Mouse (Mus musculus) heart, embryonic 12.5 days (tissue): ENCODE results near the gene Olfr862. TPM values are rescaled to one million over a fixed set of nuclear protein-coding genes. Genes with fewer than 3 reads are reported as not detected.

Experiments used
- ATAC-seq: fragments of 200-750 bp; cut with Nextera tagmentation; 2 replicates; pipeline ENCODE4 v1.8.0; 2017; ENCODE audit warnings: moderate TSS enrichment, moderate library complexity; ENCODE audit not compliant: insufficient number of reproducible peaks, low FRiP score
- H3K27ac ChIP-seq: fragments of 300-500 bp; sonication (generic); 2 replicates; pipeline ENCODE4 v1.5.1; 2016; ENCODE audit warnings: mild to moderate bottlenecking, moderate library complexity; ENCODE audit not compliant: poor library complexity, severe bottlenecking
- H3K27me3 ChIP-seq: fragments of 300-500 bp; sonication (generic); replicated peaks from 2 replicates; pipeline ENCODE4 v1.6.1; 2016; ENCODE audit warnings: mild to moderate bottlenecking, moderate library complexity
- H3K36me3 ChIP-seq: fragments of 300-500 bp; sonication (generic); 2 replicates; pipeline ENCODE4 v1.6.1; 2016; ENCODE audit warnings: mild to moderate bottlenecking, moderate library complexity
- H3K4me1 ChIP-seq: fragments of 300-500 bp; sonication (generic); replicated peaks from 2 replicates; pipeline ENCODE4 v1.6.1; 2016; ENCODE audit warnings: mild to moderate bottlenecking
- H3K4me2 ChIP-seq: fragments of 300-500 bp; sonication (generic); 2 replicates; pipeline ENCODE4 v1.6.1; 2016; ENCODE audit warnings: mild to moderate bottlenecking, moderate library complexity
- H3K4me3 ChIP-seq: fragments of 300-500 bp; sonication (generic); 2 replicates; pipeline ENCODE4 v1.5.1; 2016; ENCODE audit warnings: mild to moderate bottlenecking
- H3K9ac ChIP-seq: fragments of 300-500 bp; sonication (generic); 2 replicates; pipeline ENCODE4 v1.6.1; 2016; ENCODE audit warnings: mild to moderate bottlenecking, moderate library complexity
- H3K9me3 ChIP-seq: fragments of 300-500 bp; sonication (generic); replicated peaks from 2 replicates; pipeline ENCODE4 v1.6.1; 2016; ENCODE audit warnings: mild to moderate bottlenecking, moderate library complexity
- WGBS: fragments of 180-500 bp; shearing (Covaris S2); methylation state at CpG from one replicate; pipeline ENCODE4 v1.1.7; 2016; 5-methylcytosine and 5-hydroxymethylcytosine counted together
- polyA plus RNA-seq: library from polyadenylated mRNA; unstranded; fragments of >200 nt; fragmentation: Nextera tagmentation; extraction: Ambion mirVana; gene quantifications from 2 replicates; pipeline ENCODE4 v1.2.1, GENCODE M21; 2016

The Olfr862 gene
- not detected in 2 replicates for polyA plus RNA-seq

- Histone ChIP-seq H3K4me2 (no peak within 1 kb of the TSS), H3K9ac (no peak within 1 kb of the TSS), H3K9me3 (peaks cover 14% of the 10 kb centered on the region; the same call in 1 of the 2 replicates), H3K4me1 (no peaks in the 10 kb centered on the region), H3K27ac (no peak within 1 kb of the TSS), H3K4me3 (no peak within 1 kb of the TSS), H3K36me3 (no peaks in the 10 kb centered on the region), H3K27me3 (no peaks in the 10 kb centered on the region)
- ATAC-seq: no peak
Measured at GRCm38 (mm10) chr9:19887904-19888303, at the start of gene Olfr862. Gene Olfr862 (minus strand): TSS chr9:19888004.

GRCm38 (mm10) chr9:19916565-19916964, 28.8 kb upstream of the Olfr862 start, which contains the start of gene Olfr77:
Gene Olfr77 (plus strand): TSS chr9:19916865.
- WGBS: 76% methylated on average over 2 of the region's 2 CpGs
- no peaks in the 10 kb centered on the region for H3K27me3 ChIP-seq
- H3K36me3 ChIP-seq: no peaks in the 10 kb centered on the region
- H3K27ac ChIP-seq: no peak within 1 kb of the TSS
- H3K9me3 ChIP-seq: 0 out of 2 replicates have a peak, but pooled peaks cover 6% of the 10 kb centered on the region
- H3K9ac ChIP-seq: no peak within 1 kb of the TSS
- no peak within 1 kb of the TSS for H3K4me2 ChIP-seq
- no peak for ATAC-seq
- no peaks in the 10 kb centered on the region for H3K4me1 ChIP-seq
- H3K4me3 ChIP-seq: no peak within 1 kb of the TSS

- no peak for ATAC-seq
- H3K4me3 ChIP-seq: no peak overlapping the region
- 47% methylated on average over 4 of the region's 4 CpGs for WGBS
- no peak overlapping the region for H3K4me2 ChIP-seq
- H3K9me3 ChIP-seq: 0 out of 2 replicates have a peak, but pooled peaks cover 9% of the 10 kb centered on the region
- H3K36me3 ChIP-seq: no peaks in the 10 kb centered on the region
- no peaks in the 10 kb centered on the region for H3K4me1 ChIP-seq
- H3K27ac ChIP-seq: no peak overlapping the region
- H3K27me3 ChIP-seq: no peaks in the 10 kb centered on the region
- no peak overlapping the region for H3K9ac ChIP-seq
Measured at GRCm38 (mm10) chr9:19911170-19911569, 23.4 kb upstream of the Olfr862 start.

GRCm38 (mm10) chr9:19849647-19850046, 38.2 kb downstream of the Olfr862 start, which contains the start of gene Olfr860:
Gene Olfr860 (minus strand): TSS chr9:19849747.
- H3K4me2 ChIP-seq: no peak within 1 kb of the TSS
- H3K4me1 ChIP-seq: no peaks in the 10 kb centered on the region
- H3K9me3 ChIP-seq: no peaks in the 10 kb centered on the region
- no peak within 1 kb of the TSS for H3K9ac ChIP-seq
- no peak within 1 kb of the TSS for H3K27ac ChIP-seq
- no peak for ATAC-seq
- WGBS: 51% methylated on average over 1 of the region's 1 CpGs
- H3K36me3 ChIP-seq: no peaks in the 10 kb centered on the region
- no peaks in the 10 kb centered on the region for H3K27me3 ChIP-seq
- H3K4me3 ChIP-seq: no peak within 1 kb of the TSS

Other genes starting within 250 kb of the Olfr862 start
- gene Olfr857, start 178.6 kb downstream of the Olfr862 start, polyA plus RNA-seq: not detected in 2 replicates
- not detected in 2 replicates for gene Olfr58, start 107.7 kb downstream of the Olfr862 start, polyA plus RNA-seq
- gene Olfr859, start 83.1 kb downstream of the Olfr862 start, polyA plus RNA-seq: not detected in 2 replicates
- not detected in 2 replicates for gene Olfr860, start 38.3 kb downstream of the Olfr862 start, polyA plus RNA-seq
- gene Olfr77, start 28.9 kb upstream of the Olfr862 start, polyA plus RNA-seq: 0.18 and 0.26 TPM in 2 replicates
- not detected in 2 replicates for gene Olfr866, start 140.0 kb upstream of the Olfr862 start, polyA plus RNA-seq
- not detected in 2 replicates for gene Olfr867, start 169.6 kb upstream of the Olfr862 start, polyA plus RNA-seq
- gene Olfr868, start 210.6 kb upstream of the Olfr862 start, polyA plus RNA-seq: not detected in 2 replicates
- gene Olfr869, start 241.0 kb upstream of the Olfr862 start, polyA plus RNA-seq: not detected in 2 replicates